Mouse (Mus musculus) frontal cortex, postnatal 14 days (tissue): ENCODE results near the gene Adprm.
A peak's percentile ranks its signal among the peaks of the same experiment; 100 is the strongest.
"Not testable (repeated sequence)": the region's sequence is repeated elsewhere in the genome, so short reads cannot be mapped to it uniquely, and the experiment has no call there.

ENCODE experiments used
- DNase-seq, 2 experiments: peaks; one replicate each; pipeline ENCODE4 v3.0.0; 2022; ENCODE audit warnings: low spot score in 2 of 2

Adprm gene

GRCm38 (mm10) chr11:67023191-67023590 lies 29.2 kb downstream of the Adprm start:
- not testable (repeated sequence) for DNase-seq

- no peak for DNase-seq
Observed at GRCm38 (mm10) chr11:67022354-67023115, 29.9 kb downstream of the Adprm start.

- DNase-seq = peak in 1 of 2 experiments; percentile 49
Observed at GRCm38 (mm10) chr11:67020948-67021347, 31.4 kb downstream of the Adprm start.

- DNase-seq = no peak
Observed at GRCm38 (mm10) chr11:67019711-67020475, 32.5 kb downstream of the Adprm start.

GRCm38 (mm10) chr11:67017801-67018591 lies 34.4 kb downstream of the Adprm start:
- DNase-seq = no peak

DNA sequence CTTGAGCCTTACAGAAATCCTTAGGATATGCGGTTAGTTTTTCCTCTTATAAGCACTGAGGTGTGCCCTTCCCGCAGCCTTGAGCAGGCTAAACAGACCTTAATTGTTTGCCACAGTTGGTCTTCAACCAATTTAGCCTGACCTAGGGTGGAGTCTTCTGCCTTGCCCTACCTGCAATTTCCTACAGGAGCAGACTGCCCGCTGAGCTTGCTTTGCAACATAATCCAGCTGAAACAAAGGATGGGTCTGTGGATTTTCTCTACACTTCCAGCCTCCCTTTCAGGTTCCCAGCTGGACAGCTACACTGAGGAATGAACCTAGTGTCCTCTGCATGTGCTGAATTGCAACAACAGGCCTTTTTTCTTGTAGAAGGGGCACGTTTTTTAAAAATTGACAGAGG lies 40.8 kb downstream of the Adprm start:
- no peak for DNase-seq

DNA sequence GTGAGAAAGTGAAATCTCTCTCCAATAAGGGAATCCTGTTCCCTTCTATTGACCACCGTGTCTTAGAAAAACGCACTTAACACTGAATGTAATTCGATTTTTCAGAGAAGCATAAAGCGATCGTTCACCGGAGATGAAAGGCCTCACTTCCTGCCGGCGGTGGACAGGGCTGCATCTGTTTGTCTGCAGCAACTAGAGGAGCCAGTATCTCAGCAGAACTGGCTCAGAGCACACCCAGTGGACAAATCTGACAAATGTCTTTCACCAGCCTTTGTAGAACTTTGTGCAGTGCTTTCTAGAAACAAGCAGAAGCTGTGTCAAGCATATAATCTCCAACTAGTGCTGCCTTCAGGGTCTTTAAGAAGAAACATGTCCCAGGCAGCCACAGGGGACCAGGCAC lies 42.0 kb downstream of the Adprm start:
- DNase-seq = no peak

DNA sequence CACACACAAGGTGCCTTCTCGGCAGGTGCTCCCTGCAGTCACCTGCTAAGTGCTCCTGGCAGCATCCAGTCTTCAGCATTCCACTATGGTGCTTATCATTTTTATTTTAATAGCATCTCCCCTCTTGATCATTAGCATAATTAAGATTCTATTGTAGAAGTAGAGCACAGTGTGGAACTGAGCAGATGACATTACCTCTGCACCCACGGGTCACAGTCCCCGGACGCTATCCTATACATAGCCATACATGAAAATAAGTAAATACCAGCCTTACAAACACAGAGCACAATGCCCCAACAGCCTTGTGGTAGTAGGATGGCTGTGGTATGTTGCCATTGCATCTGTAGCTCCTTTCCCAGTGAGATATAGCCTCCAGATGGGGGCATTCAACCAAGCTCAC lies 43.9 kb downstream of the Adprm start:
- DNase-seq = no peak

GRCm38 (mm10) chr11:67007961-67008360 lies 44.4 kb downstream of the Adprm start:
- no peak for DNase-seq

DNA sequence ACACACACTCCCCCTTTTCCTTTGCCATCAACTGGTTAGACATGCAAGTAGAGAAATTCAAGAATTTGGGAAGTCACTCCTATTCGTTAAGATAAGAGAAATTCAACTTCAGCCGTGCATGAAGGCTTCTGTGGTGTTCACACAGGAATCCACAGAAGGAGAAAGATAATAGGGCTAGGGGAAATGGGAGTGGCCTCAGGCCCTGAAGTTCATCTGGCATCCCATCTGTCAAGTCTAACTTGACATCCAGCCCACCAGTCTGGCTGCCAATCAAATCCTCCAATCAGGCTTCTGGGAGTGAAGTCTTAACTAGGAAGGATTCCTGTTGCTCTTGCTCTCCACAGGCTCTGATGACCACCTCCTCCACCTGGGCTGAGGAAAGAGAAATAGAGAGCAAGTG lies 49.5 kb downstream of the Adprm start:
- no peak for DNase-seq

- no peak for DNase-seq
Observed at GRCm38 (mm10) chr11:67001717-67002116, 50.7 kb downstream of the Adprm start.

DNA sequence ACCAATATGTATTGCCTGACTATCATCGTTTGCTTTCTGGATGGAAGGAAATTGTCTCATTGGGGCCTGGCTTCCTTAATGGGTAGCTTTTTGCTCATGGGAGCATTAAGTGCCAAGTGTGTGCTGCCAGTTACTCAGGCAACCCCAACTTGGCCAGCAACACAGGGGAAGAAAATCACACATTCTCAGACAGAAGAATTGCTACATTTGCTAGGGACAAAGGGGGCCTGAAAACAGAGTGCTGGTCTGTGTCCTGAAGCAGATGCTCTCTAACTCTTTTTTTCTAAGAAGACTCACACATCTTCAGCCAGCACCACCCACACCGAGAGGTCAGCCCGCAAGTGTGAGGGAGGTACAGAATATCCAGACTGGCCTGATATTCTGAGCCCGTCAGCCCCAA lies 51.7 kb downstream of the Adprm start:
- no peak for DNase-seq

DNA sequence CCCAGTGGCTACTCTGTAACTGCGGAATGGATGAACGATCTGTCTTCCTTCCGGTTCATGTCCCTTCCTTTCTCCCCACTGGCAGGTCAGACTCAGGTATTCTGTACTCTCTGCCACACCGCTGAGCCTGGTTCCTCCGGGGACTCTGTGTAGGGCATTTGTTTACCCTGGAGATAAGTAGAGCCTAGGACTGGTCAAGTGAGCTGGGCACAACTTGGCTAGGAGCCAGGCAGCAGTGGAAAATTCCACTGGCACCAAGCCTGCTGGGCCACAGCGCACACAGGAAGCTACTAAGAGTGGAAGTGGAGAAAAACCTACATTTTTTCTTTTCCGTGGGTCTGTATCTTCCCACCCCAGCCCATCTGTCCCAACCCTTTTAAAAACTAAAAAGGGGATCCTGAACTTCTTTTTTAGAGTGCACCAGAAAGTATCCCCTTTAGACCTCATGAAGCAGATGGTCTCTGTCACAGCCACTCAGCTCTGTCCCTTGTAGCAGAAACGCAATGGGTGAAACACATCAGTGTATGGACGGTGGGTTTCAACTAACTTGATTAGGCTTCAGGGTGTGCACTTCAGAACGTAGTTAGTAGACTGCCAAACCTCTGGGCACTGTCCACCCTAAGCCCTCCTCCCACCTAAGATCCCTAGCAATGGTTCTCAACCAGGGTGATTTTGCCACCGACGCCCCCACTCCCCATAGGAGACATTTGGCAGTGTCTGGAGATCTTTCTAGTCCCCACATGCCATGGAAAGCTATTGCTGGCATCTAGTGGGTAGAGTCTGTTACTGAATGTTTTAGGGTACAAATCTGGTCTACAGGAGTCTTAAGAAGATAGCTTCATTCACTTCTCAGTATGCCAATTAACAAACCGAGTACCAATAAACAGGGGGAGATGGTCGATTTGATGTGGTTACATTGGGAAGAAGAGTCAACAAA lies 53.7 kb downstream of the Adprm start:
- no peak for DNase-seq

GRCm38 (mm10) chr11:66996446-66996845 lies 55.9 kb downstream of the Adprm start:
- DNase-seq = no peak

DNA sequence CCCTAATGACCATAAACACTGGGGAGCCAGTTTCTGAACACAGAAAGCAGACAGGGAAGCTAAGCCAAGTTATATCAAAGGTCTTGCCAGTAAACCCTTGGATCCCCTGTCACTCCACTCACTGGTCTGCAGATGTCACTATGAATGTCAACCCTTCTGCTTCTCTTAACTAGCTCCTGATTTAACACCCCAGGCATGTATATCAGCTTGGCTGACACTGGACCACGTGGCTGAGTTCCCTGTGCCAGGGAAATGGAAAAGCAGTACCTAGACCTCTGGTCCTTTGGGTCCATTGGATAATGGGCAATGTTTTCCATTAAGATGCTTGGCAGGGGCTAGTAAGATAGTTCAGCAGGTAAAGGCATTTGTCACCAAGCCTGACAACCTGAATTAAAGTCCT lies 58.7 kb downstream of the Adprm start:
- DNase-seq = no peak

DNA sequence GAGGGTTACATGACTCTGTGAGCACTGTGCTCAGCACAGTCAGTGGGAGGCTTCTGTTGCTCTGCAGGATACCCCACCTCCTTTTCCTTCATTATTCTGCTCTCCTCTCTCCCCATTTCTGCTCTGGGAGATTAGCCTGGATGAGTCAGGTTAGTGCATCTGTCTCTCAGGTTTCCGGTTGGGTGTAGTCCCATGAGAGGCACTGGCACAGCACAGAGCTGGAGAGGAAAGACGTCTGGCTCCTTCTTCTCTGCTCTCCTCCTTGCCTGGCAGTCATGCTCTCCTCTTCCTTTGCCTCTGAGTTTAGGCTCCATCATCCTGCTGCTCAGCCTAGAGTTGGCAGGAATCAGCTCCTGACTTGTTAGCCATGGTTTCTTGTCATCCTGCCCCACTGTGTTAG lies 60.2 kb downstream of the Adprm start:
- DNase-seq = no peak
